Mouse (Mus musculus) olfactory bulb, adult 2 months (tissue): ENCODE results near the gene Pan3. TPM values are rescaled to one million over a fixed set of nuclear protein-coding genes. Genes with fewer than 3 reads are reported as not detected.

Experiments
- H3K27ac ChIP-seq: fragments of 200-500 bp; 2 replicates; pipeline ENCODE4 v1.5.1; 2012; ENCODE audit warnings: low read depth, low read length; ENCODE audit not compliant: insufficient read depth
- H3K4me1 ChIP-seq: fragments of 200-500 bp; 2 replicates; pipeline ENCODE4 v1.6.1; 2012; ENCODE audit warnings: low read length; ENCODE audit not compliant: control insufficient read depth, insufficient read depth
- H3K4me3 ChIP-seq: fragments of 200-500 bp; 2 replicates; pipeline ENCODE4 v1.5.1; 2012; ENCODE audit warnings: mild to moderate bottlenecking, low read depth, low read length, moderate library complexity; ENCODE audit not compliant: insufficient read depth
- CTCF ChIP-seq: fragments of 200-500 bp; IDR thresholded peaks from 2 replicates; pipeline ENCODE4 v1.5.1; 2012; ENCODE audit warnings: low read depth, mild to moderate bottlenecking, low read length, moderate library complexity; ENCODE audit not compliant: insufficient read depth
- POLR2A ChIP-seq: fragments of 200-500 bp; IDR thresholded peaks from 2 replicates; pipeline ENCODE4 v1.6.1; 2012; ENCODE audit warnings: mild to moderate bottlenecking, low read depth, low read length, moderate library complexity; ENCODE audit not compliant: insufficient read depth
- WGBS: fragments of 180-500 bp; shearing (Covaris S2); methylation state at CpG from one replicate; pipeline ENCODE4 v1.1.7; 2018; 5-methylcytosine and 5-hydroxymethylcytosine counted together
- polyA plus RNA-seq: library from polyadenylated mRNA; stranded (reverse); fragments of >200 nt; gene quantifications from 2 replicates; pipeline ENCODE4 v1.2.4, GENCODE M21; 2012; ENCODE audit warnings: low replicate concordance; ENCODE audit not compliant: missing spikeins, insufficient read depth, insufficient read length

Gene Pan3
- polyA plus RNA-seq: 409 TPM in 1 of 2 replicates, not detected in the other

- WGBS: under 1% methylated on average over 47 of the region's 51 CpGs
- peak within 1 kb of the TSS; percentile 91 for H3K27ac ChIP-seq
- H3K4me3 ChIP-seq: peak within 1 kb of the TSS; percentile 90
- H3K4me1 ChIP-seq: peaks cover 5% of the 10 kb centered on the region
- TF ChIP-seq POLR2A: peak; percentile 90
- TF ChIP-seq CTCF: no peak
Observed at GRCm38 (mm10) chr5:147429535-147430305, at the start of gene Pan3. Pan3 (plus strand) TSS chr5:147430161.

DNA sequence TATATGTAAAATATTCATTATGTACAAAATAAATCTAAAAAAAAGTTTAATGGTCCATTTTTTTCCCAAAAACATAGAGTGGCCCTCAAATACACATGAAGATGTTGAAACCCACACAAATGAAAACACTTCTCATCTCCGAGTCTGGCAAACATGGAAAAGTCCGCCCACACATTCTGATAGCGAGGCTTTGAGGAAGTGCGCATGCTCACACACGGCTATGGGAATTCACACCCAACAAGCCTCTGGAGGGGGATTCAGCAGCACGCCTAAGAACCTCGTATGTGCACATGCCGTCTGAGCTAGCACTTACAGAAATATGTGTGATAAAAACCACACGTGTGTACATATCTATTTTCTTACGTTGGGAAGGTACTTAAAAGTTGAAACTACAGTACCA lies 48.6 kb upstream of the Pan3 start:
- no peak overlapping the region for H3K27ac ChIP-seq
- WGBS: 77% methylated on average over 10 of the region's 10 CpGs
- TF ChIP-seq POLR2A: no peak
- no peak for TF ChIP-seq CTCF

GRCm38 (mm10) chr5:147386865-147387264 lies 43.1 kb upstream of the Pan3 start:
- TF ChIP-seq CTCF (no peak), POLR2A (no peak)

More for the DNA sequence above, 48.6 kb upstream of the Pan3 start:
- Histone ChIP-seq H3K4me3 (no peak overlapping the region), H3K4me1 (no peaks in the 10 kb centered on the region)

GRCm38 (mm10) chr5:147388376-147389008 lies 41.5 kb upstream of the Pan3 start:
- Histone ChIP-seq H3K4me1 (no peaks in the 10 kb centered on the region), H3K27ac (no peak overlapping the region), H3K4me3 (no peak overlapping the region)
- 83% methylated on average over 9 of the region's 9 CpGs for WGBS
- TF ChIP-seq CTCF: no peak
- TF ChIP-seq POLR2A: no peak

More at GRCm38 (mm10) chr5:147386865-147387264, 43.1 kb upstream of the Pan3 start:
- Histone ChIP-seq H3K27ac (no peak overlapping the region), H3K4me1 (no peaks in the 10 kb centered on the region), H3K4me3 (no peak overlapping the region)
- WGBS: 89% methylated on average over 13 of the region's 13 CpGs

DNA sequence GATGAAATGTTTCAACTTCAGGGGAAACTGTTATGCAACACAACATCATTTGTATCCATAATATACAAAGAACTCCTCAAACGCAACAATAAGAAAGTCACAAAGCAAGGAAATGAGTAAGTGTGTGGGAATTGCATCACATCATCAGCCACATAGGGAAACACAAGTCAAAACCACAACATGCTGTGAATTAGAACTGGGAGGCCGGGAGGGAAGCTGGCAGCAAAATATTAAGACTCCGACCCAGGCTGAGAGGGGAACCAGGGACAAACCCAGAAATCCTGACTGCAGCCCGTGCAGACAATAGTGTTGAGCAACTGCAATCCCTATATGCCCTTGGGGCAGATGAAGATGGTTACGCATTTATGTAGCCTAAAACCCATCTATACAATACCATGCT lies 40.9 kb upstream of the Pan3 start:
- TF ChIP-seq POLR2A (no peak), CTCF (no peak)
- no peak overlapping the region for H3K4me3 ChIP-seq
- 90% methylated on average over 5 of the region's 5 CpGs for WGBS
- H3K27ac ChIP-seq: no peak overlapping the region
- no peaks in the 10 kb centered on the region for H3K4me1 ChIP-seq

- Histone ChIP-seq H3K4me3 (no peak overlapping the region), H3K27ac (no peak overlapping the region), H3K4me1 (no peaks in the 10 kb centered on the region)
- TF ChIP-seq CTCF: no peak
- no peak for TF ChIP-seq POLR2A
- 36% methylated on average over 2 of the region's 2 CpGs for WGBS
Observed at GRCm38 (mm10) chr5:147390772-147391171, 39.2 kb upstream of the Pan3 start.

GRCm38 (mm10) chr5:147392667-147393213 lies 37.2 kb upstream of the Pan3 start:
- Histone ChIP-seq H3K27ac (no peak overlapping the region), H3K4me1 (no peaks in the 10 kb centered on the region), H3K4me3 (no peak overlapping the region)
- WGBS: 84% methylated on average over 12 of the region's 12 CpGs
- TF ChIP-seq POLR2A: no peak
- no peak for TF ChIP-seq CTCF

DNA sequence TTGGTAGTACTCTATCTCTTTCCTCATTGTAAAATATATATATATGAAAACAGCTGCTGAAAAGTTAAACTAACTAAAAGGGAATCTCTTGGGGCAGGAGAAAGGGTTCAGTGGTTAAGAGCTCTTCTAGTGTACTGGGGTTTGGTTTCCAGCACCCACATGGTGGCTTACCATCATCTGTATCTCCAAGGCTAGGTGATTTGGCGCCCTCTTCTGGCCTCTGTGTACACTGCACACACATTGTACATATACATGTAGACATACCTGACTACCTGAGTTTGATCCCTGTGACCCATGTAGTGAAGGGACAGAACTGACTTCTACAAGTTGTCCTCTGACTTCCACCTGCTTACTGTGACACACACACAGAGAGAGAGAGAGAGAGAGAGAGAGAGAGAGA lies 34.9 kb upstream of the Pan3 start:
- Histone ChIP-seq H3K4me1 (peaks cover 4% of the 10 kb centered on the region), H3K4me3 (no peak overlapping the region), H3K27ac (no peak overlapping the region)
- WGBS: 33% methylated on average over 1 of the region's 1 CpGs
- TF ChIP-seq CTCF (no peak), POLR2A (no peak)
